In genomic region chr12:36564146-36564545, GRCm38 (mm10) we compare ENCODE assay signal across 28 mouse cellular contexts.
A peak's percentile ranks its signal among the peaks of the same experiment; 100 is the strongest.
DNase-seq lines count a peak whose midpoint lies in the region; ATAC-seq and TF ChIP-seq lines count a peak whose summit lies in the region.
"Had no signal": no experiment of that assay in that cellular context is flagged by ENCODE, and none has a peak within 500 bp of the region (broad histone marks: within the 10 kb centered on the region; RNA-seq: fewer than 3 reads in every experiment).

No protein-coding gene starts in this region.

- DNase-seq in forebrain, embryonic 14.5 days (ENCODE audit: low spot score), result peak; percentile 12
- DNase-seq in lung, embryonic 14.5 days, result peak; percentile 54
- DNase-seq in lung, postnatal 14 days, result no peak
- DNase-seq in midbrain, postnatal 0 days (ENCODE audit: low spot score), result peak; percentile 17
- DNase-seq in midbrain, embryonic 11.5 days (ENCODE audit: low spot score, missing footprints), result no peak
- no peak for DNase-seq in liver, embryonic 11.5 days (ENCODE audit: low spot score)
- DNase-seq: adrenal gland, postnatal 10 days; cerebellum, adult 11 months; cerebellum, adult 9-10 months; embryo, embryonic 11 days; gastrocnemius, postnatal 36 days; heart, adult 2 months; heart, postnatal 4 days; kidney, postnatal 14 days; layer of hippocampus, adult 9-11 months; liver, postnatal 0 days; right cerebral cortex, postnatal 4 days; thymus, adult 18-20 months; thymus, postnatal 25 days had no signal

- TF ChIP-seq CTCF in lung, embryonic 14.5 days (IDR thresholded peaks at IDR 0.05; ENCODE audit: low read depth), result no peak
- no peak for TF ChIP-seq CTCF in midbrain, postnatal 0 days (IDR thresholded peaks at IDR 0.05)

- H3K9ac ChIP-seq in forebrain, embryonic 14.5 days (ENCODE audit: low read length), result no peak overlapping the region
- H3K9ac ChIP-seq in forebrain, embryonic 16.5 days (replicated peaks; ENCODE audit: low read depth, low read length), result no peak overlapping the region
- H3K9ac ChIP-seq in lung, embryonic 14.5 days, result no peak overlapping the region
- H3K9ac ChIP-seq in midbrain, postnatal 0 days (replicated peaks; ENCODE audit: low read length, poor library complexity, severe bottlenecking), result no peak overlapping the region
- H3K9ac ChIP-seq in midbrain, embryonic 11.5 days (ENCODE audit: low read length), result no peak overlapping the region
- no peak overlapping the region for H3K9ac ChIP-seq in liver, embryonic 11.5 days (ENCODE audit: low read depth, low read length)
- H3K9ac ChIP-seq: embryonic facial prominence, embryonic 15.5 days; forebrain, embryonic 13.5 days; heart, embryonic 12.5 days; liver, embryonic 12.5 days; liver, postnatal 0 days; neural tube, embryonic 13.5 days had no signal

- no peaks in the 10 kb centered on the region for H3K4me1 ChIP-seq in forebrain, embryonic 14.5 days (ENCODE audit: control insufficient read depth, insufficient read depth, low read length)
- H3K4me1 ChIP-seq in forebrain, embryonic 16.5 days (replicated peaks; ENCODE audit: control insufficient read depth, insufficient read depth, low read length), result no peaks in the 10 kb centered on the region
- no peaks in the 10 kb centered on the region for H3K4me1 ChIP-seq in lung, embryonic 14.5 days (ENCODE audit: insufficient read depth)
- H3K4me1 ChIP-seq in midbrain, postnatal 0 days (ENCODE audit: insufficient read depth, low read length), result no peaks in the 10 kb centered on the region
- no peaks in the 10 kb centered on the region for H3K4me1 ChIP-seq in midbrain, embryonic 11.5 days (ENCODE audit: control insufficient read depth, insufficient read depth, low read length)
- H3K4me1 ChIP-seq in liver, embryonic 11.5 days (replicated peaks; ENCODE audit: control insufficient read depth, insufficient read depth, low read length), result no peaks in the 10 kb centered on the region
- H3K4me1 ChIP-seq: embryonic facial prominence, embryonic 15.5 days; forebrain, embryonic 13.5 days; heart, embryonic 12.5 days; liver, embryonic 12.5 days; neural tube, embryonic 13.5 days had no signal

- H3K9me3 ChIP-seq in forebrain, embryonic 14.5 days (replicated peaks; ENCODE audit: control insufficient read depth, low read length), result no peaks in the 10 kb centered on the region
- no peaks in the 10 kb centered on the region for H3K9me3 ChIP-seq in forebrain, embryonic 16.5 days (ENCODE audit: control insufficient read depth, low read length)
- H3K9me3 ChIP-seq in lung, embryonic 14.5 days (ENCODE audit: low read depth, low read length), result no peaks in the 10 kb centered on the region
- no peaks in the 10 kb centered on the region for H3K9me3 ChIP-seq in midbrain, postnatal 0 days (ENCODE audit: low read length)
- H3K9me3 ChIP-seq in midbrain, embryonic 11.5 days (ENCODE audit: control insufficient read depth, low read length), result no peaks in the 10 kb centered on the region
- H3K9me3 ChIP-seq in liver, embryonic 11.5 days (ENCODE audit: control insufficient read depth, low read length), result no peaks in the 10 kb centered on the region
- H3K9me3 ChIP-seq: embryonic facial prominence, embryonic 15.5 days; forebrain, embryonic 13.5 days; G1E; heart, embryonic 12.5 days; liver, embryonic 12.5 days; neural tube, embryonic 13.5 days had no signal

- no peak overlapping the region for H3K27ac ChIP-seq in forebrain, embryonic 14.5 days (ENCODE audit: low read depth, low read length)
- no peak overlapping the region for H3K27ac ChIP-seq in forebrain, embryonic 16.5 days (ENCODE audit: low read length)
- no peak overlapping the region for H3K27ac ChIP-seq in lung, embryonic 14.5 days (ENCODE audit: low read depth)
- no peak overlapping the region for H3K27ac ChIP-seq in midbrain, postnatal 0 days (ENCODE audit: low read depth, low read length)
- no peak overlapping the region for H3K27ac ChIP-seq in midbrain, embryonic 11.5 days (ENCODE audit: low read depth, low read length)
- no peak overlapping the region for H3K27ac ChIP-seq in liver, embryonic 11.5 days (ENCODE audit: low read depth, low read length)
- H3K27ac ChIP-seq: embryonic facial prominence, embryonic 15.5 days; forebrain, embryonic 13.5 days; heart, adult 2 months; liver, embryonic 12.5 days; neural tube, embryonic 13.5 days; stomach, postnatal 0 days had no signal

- no peak overlapping the region for H3K4me2 ChIP-seq in forebrain, embryonic 14.5 days (ENCODE audit: low read length)
- H3K4me2 ChIP-seq in forebrain, embryonic 16.5 days (ENCODE audit: low read length), result no peak overlapping the region
- no peak overlapping the region for H3K4me2 ChIP-seq in lung, embryonic 14.5 days
- no peak overlapping the region for H3K4me2 ChIP-seq in midbrain, postnatal 0 days (ENCODE audit: low read depth, low read length, poor library complexity, severe bottlenecking)
- no peak overlapping the region for H3K4me2 ChIP-seq in midbrain, embryonic 11.5 days
- H3K4me2 ChIP-seq in liver, embryonic 11.5 days, result no peak overlapping the region
- H3K4me2 ChIP-seq: embryonic facial prominence, embryonic 15.5 days; forebrain, embryonic 13.5 days; heart, embryonic 12.5 days; liver, embryonic 12.5 days; neural tube, embryonic 13.5 days had no signal

- no peak for ATAC-seq in forebrain, embryonic 14.5 days
- ATAC-seq in forebrain, embryonic 16.5 days, result no peak
- ATAC-seq in lung, embryonic 14.5 days (ENCODE audit: insufficient read depth), result no peak
- ATAC-seq in midbrain, postnatal 0 days (ENCODE audit: low FRiP score), result no peak
- no peak for ATAC-seq in midbrain, embryonic 11.5 days (ENCODE audit: low FRiP score)
- no peak for ATAC-seq in liver, embryonic 11.5 days (replicated peaks; ENCODE audit: low FRiP score)
- ATAC-seq: forebrain, embryonic 13.5 days; intestine, postnatal 0 days; liver, embryonic 12.5 days; liver, postnatal 0 days had no signal

- no peaks in the 10 kb centered on the region for H3K27me3 ChIP-seq in forebrain, embryonic 14.5 days (replicated peaks; ENCODE audit: control insufficient read depth, insufficient read depth, low read length)
- no peaks in the 10 kb centered on the region for H3K27me3 ChIP-seq in forebrain, embryonic 16.5 days (replicated peaks; ENCODE audit: control insufficient read depth, insufficient read depth, low read length)
- no peaks in the 10 kb centered on the region for H3K27me3 ChIP-seq in lung, embryonic 14.5 days (ENCODE audit: insufficient read depth, low read length)
- no peaks in the 10 kb centered on the region for H3K27me3 ChIP-seq in midbrain, postnatal 0 days (ENCODE audit: insufficient read depth, low read length)
- H3K27me3 ChIP-seq in midbrain, embryonic 11.5 days (ENCODE audit: control insufficient read depth, insufficient read depth, low read length), result no peaks in the 10 kb centered on the region
- no peaks in the 10 kb centered on the region for H3K27me3 ChIP-seq in liver, embryonic 11.5 days (replicated peaks; ENCODE audit: control insufficient read depth, insufficient read depth, low read length)
- H3K27me3 ChIP-seq: embryonic facial prominence, embryonic 15.5 days; forebrain, embryonic 13.5 days; heart, embryonic 12.5 days; liver, embryonic 12.5 days; neural tube, embryonic 13.5 days had no signal

- WGBS in forebrain, embryonic 14.5 days, result 44% methylated on average over 2 of the region's 2 CpGs
- 31% methylated on average over 2 of the region's 2 CpGs for WGBS in forebrain, embryonic 16.5 days
- WGBS in lung, embryonic 14.5 days, result 54% methylated on average over 2 of the region's 2 CpGs
- WGBS in midbrain, postnatal 0 days, result 52% methylated on average over 2 of the region's 2 CpGs
- WGBS in midbrain, embryonic 11.5 days, result 83% methylated on average over 2 of the region's 2 CpGs
- 85% methylated on average over 2 of the region's 2 CpGs for WGBS in liver, embryonic 11.5 days

- no peaks in the 10 kb centered on the region for H3K36me3 ChIP-seq in forebrain, embryonic 14.5 days (ENCODE audit: control insufficient read depth, insufficient read depth, low read length)
- H3K36me3 ChIP-seq in forebrain, embryonic 16.5 days (ENCODE audit: control insufficient read depth, insufficient read depth), result no peaks in the 10 kb centered on the region
- H3K36me3 ChIP-seq in lung, embryonic 14.5 days (ENCODE audit: insufficient read depth), result no peaks in the 10 kb centered on the region
- H3K36me3 ChIP-seq in midbrain, postnatal 0 days (ENCODE audit: insufficient read depth, low read length), result no peaks in the 10 kb centered on the region
- H3K36me3 ChIP-seq in midbrain, embryonic 11.5 days (ENCODE audit: control insufficient read depth, insufficient read depth, low read length), result no peaks in the 10 kb centered on the region
- H3K36me3 ChIP-seq in liver, embryonic 11.5 days (ENCODE audit: control insufficient read depth, insufficient read depth, low read length), result no peaks in the 10 kb centered on the region
- H3K36me3 ChIP-seq: embryonic facial prominence, embryonic 15.5 days; G1E; heart, embryonic 12.5 days; liver, embryonic 12.5 days; neural tube, embryonic 13.5 days had no signal

- no peak overlapping the region for H3K4me3 ChIP-seq in forebrain, embryonic 14.5 days (ENCODE audit: low read depth, low read length)
- H3K4me3 ChIP-seq in forebrain, embryonic 16.5 days (replicated peaks; ENCODE audit: low read length), result no peak overlapping the region
- no peak overlapping the region for H3K4me3 ChIP-seq in lung, embryonic 14.5 days (ENCODE audit: low read depth, low read length)
- H3K4me3 ChIP-seq in midbrain, postnatal 0 days (ENCODE audit: low read depth, low read length), result no peak overlapping the region
- H3K4me3 ChIP-seq in midbrain, embryonic 11.5 days (ENCODE audit: low read depth, low read length), result no peak overlapping the region
- no peak overlapping the region for H3K4me3 ChIP-seq in liver, embryonic 11.5 days (ENCODE audit: low read depth, low read length)
- H3K4me3 ChIP-seq: embryonic facial prominence, embryonic 15.5 days; forebrain, embryonic 13.5 days; heart, adult 2 months; heart, embryonic 12.5 days; liver, embryonic 12.5 days; neural tube, embryonic 13.5 days had no signal

Comparison
In these comparisons a context has a peak if more than half of its experiments do, and no peak if none do; other contexts are left out.
1. DNase-seq: peak in forebrain, embryonic 14.5 days (single experiment), lung, embryonic 14.5 days (single experiment) and midbrain, postnatal 0 days (single experiment); none in lung, postnatal 14 days (single experiment), midbrain, embryonic 11.5 days (single experiment) and liver, embryonic 11.5 days (single experiment).